Mouse (Mus musculus) thymus, postnatal 25 days (tissue): ENCODE measurements around the gene Atg9b.
A peak's percentile ranks its signal among the peaks of the same experiment; 100 is the strongest.

ENCODE experiments used
- DNase-seq: peaks from one replicate; pipeline ENCODE4 v3.0.0; 2022

The Atg9b gene

GRCm38 (mm10) chr5:24391864-24392263, at the start of gene Atg9b:
TSS of gene Atg9b (minus strand) at chr5:24392143.
- DNase-seq: no peak

DNA sequence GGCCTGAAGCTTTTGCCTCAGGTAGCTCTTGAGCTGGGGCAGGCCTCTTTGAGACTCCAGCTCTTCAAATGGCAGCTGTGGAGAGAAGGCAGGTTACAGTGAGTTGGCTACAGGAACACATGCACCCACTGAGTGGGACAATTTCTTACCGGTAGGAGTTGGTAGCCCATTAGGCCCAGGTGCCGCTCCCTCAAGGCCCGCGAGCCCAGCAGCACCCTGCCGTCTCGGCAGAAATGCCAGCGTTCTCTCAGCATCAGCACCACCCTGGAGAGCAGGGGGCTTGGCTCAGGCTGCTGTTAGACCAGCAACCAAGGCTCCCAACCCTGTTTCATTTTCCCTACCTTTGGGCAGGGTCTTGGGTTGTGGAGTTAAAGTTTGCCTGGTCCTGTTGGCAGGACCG, 49.2 kb upstream of the Atg9b start:
- DNase-seq: no peak

DNA sequence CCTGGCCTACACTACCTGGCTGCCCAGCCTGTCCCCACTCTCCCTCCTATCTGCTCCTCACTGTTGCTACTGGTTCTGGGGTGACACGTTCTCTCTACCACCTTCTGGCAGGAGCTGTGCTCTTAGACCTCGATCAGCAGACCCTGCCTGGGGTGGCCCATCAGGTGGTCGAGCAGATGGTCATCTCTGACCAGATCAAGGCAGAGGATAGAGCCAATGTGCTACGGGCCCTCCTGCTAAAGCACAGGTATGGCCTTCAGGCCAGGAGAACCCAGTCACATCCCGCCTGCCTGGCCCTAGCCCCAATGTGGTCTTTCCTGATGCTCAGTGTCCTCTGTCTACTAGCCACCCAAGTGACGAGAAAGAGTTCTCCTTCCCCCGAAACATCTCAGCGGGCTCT, 42.0 kb upstream of the Atg9b start:
- no peak for DNase-seq

GRCm38 (mm10) chr5:24428596-24428995, 36.7 kb upstream of the Atg9b start:
- no peak for DNase-seq

DNA sequence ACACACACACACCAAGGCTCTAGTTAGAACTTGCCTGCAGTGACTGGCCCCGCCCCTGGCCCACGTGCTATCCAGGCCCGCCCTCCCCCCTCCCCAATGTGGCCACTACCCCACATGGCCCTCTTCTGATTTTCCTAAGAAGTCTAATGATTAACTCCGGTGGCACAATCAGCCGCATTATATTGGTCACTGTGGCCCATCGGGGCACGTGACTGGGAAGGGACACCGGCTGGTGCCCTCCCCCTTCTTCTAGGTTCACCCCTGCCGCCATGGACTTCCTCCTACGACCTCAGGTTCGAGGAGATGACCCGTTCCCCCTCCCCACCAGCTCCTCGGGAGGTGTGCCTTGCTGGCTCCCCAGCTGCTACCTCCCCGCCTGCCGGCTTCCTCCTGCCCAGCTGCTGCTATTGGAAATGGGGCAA, 36.0 kb upstream of the Atg9b start:
- no peak for DNase-seq

- no peak for DNase-seq
Observed at GRCm38 (mm10) chr5:24427285-24427633, 35.3 kb upstream of the Atg9b start.

DNA sequence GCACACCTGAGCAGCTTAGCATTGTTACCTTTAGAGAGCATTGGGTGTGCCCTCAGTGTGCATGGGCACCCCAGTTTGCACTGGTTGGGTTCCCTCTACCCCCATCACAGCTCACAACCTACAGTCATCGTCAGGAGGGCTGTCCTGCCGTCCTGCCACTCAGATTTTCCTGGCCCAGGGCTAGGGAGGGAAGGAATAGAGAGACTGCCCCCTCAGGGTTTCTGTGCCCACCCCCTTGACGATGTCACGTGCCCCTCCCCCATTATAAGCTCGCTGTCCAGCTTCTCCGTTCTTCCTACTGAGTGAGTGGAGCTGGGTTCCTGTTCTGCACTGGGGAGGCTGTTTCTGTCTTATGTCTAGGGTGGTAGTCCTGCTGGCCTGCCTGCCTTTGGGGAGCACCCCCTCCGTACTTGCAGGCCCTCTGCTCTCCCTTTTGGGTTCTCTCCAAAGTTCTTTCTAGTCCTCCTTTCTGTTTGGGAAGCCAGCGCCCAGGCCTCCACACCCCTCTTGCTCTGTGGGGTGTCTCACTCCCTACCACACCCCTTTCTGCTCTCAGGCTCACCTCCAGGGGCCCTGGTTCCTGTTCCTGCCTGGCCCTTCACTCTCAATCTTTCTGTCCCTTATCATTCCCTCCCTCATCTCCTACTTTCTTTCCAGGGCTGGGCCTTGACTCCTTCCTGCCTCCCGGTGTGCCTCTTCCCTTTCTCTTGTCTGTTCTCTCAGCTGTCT, 34.8 kb upstream of the Atg9b start:
- no peak for DNase-seq

- DNase-seq: peak; percentile 31
Observed at GRCm38 (mm10) chr5:24426037-24426432, 34.1 kb upstream of the Atg9b start.

- peak; percentile 78 for DNase-seq
Observed at GRCm38 (mm10) chr5:24425421-24426036, 33.6 kb upstream of the Atg9b start.

DNA sequence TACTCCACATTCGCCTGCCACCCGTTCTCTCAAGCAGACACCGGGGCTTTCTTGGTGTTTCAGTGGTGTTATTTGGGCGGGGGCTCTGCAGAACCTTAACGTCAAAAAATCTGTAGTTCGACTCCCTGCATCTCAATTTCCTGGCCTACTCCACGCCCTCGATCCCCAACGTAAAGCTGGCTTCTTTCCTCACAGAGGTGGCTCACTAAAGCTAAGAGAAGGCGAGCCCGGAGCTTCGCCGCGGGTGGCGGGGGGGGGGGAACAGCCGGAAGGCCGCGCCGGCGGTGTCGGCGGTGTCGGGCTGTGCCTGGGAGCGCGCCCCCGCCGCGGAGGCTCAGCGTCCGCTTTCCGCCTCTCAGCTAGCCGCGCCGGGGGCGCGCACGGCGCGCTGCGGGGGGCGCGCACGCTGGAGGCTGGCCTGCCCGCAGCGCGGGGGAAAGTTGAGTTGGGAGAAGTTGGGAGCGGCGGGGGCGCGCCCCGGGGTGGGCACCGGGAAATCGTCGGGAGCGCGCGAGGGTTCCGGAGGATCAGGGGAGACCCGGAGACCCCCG, 33.0 kb upstream of the Atg9b start:
- peak; percentile 85 for DNase-seq

DNA sequence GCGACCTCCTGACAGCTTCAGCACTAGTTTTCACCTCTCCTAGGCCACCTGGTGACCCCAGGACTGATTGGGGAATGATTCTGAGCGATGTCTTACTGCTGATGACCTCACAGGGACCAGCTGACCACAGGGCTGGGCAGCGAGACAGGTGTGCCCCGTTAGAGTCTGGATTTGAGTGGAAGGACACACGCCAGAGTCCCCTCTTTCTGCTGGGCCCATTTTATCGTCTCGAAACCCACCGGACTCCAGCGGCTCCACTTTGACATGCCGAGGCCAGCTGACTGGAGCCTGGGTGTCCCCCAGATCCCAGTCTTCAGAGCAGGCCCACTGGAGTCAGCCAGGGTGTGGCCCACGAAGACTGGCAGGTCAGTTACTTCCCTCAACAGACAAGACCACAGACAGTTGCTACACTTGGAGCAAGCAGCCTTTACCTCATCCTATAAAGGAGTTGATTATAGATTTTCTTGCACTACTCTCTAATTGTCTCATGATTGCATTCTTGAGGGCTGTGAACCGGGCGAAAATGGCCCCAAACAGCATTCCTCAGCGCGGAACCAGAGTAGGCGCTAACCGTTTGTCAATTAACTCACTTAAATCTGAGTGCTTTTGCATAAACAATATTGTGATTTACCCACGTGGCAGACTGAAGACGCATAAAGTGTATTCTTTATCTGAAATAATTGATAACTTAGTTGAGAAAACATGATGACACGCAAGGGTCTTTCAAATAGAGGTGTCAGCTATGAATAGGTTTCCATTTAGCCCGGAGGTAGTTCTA, 32.2 kb upstream of the Atg9b start:
- DNase-seq: no peak

GRCm38 (mm10) chr5:24423129-24424003, 31.4 kb upstream of the Atg9b start, which contains the start of the genes Cdk5 and Slc4a2:
TSS of gene Cdk5 (minus strand) at chr5:24423530.
TSS of gene Slc4a2 (plus strand) at chr5:24423837.
- DNase-seq: peak; percentile 97

DNA sequence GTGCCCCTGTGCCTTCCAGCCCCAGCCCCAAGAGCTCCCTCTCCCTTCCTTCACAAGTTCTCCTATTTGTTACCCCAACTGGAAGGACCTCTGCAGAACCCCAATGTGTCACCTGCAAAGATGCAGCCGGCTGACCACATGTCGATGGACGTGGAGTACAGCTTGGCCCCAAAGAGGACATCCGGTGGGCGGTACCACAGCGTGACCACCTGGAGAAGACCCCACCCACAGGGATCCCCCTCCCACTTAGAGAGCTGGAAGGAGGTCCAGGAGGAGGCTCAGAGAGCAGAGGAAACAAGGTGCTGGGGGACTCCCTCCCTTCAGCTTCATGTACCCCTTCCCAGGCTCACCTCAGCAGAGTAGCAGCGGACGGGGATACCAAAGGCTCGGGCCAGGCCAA, 28.4 kb upstream of the Atg9b start:
- DNase-seq: no peak

DNA sequence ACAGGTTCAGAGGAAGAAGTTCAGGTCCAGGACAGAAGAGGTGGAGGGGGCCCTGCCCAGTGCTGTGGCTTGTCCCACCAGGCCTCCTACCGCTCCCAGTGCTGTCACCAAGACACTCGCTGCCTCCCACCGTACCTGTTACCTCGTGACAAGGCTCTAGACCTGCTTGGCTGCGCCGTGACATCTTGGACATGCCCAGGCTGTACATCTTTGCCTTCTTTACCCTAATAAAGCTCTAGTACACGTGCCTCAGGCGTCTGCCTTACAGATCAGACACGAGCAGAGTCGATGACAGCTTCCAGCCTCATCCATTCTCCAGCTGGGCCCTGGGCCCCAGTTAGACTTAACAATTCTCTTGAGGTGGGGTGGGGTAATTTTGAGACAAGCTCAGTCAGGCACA, 25.6 kb upstream of the Atg9b start:
- DNase-seq: no peak

DNA sequence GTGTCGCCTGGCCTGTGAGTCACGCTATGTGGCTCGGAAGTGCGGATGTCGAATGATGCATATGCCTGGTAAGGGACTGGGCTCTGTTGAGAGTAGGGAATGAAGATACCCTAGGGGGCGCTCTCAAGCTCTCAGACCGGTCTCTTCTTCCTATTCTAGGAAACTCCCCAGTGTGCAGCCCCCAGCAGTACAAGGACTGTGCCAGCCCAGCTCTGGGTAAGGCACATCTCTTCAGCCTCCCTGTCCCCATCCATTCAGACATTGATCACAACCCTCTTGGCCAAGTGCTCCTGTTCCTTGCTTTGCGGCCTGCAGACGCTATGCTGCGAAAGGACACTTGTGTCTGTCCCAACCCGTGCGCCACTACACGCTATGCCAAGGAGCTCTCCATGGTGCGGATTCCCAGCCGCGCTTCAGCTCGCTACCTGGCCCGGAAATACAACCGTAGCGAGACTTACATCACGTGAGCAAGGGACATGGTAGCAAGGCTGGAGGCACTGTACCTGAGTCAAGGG, 24.3 kb upstream of the Atg9b start:
- DNase-seq: peak; percentile 72

GRCm38 (mm10) chr5:24413938-24414337, 22.0 kb upstream of the Atg9b start:
- no peak for DNase-seq

DNA sequence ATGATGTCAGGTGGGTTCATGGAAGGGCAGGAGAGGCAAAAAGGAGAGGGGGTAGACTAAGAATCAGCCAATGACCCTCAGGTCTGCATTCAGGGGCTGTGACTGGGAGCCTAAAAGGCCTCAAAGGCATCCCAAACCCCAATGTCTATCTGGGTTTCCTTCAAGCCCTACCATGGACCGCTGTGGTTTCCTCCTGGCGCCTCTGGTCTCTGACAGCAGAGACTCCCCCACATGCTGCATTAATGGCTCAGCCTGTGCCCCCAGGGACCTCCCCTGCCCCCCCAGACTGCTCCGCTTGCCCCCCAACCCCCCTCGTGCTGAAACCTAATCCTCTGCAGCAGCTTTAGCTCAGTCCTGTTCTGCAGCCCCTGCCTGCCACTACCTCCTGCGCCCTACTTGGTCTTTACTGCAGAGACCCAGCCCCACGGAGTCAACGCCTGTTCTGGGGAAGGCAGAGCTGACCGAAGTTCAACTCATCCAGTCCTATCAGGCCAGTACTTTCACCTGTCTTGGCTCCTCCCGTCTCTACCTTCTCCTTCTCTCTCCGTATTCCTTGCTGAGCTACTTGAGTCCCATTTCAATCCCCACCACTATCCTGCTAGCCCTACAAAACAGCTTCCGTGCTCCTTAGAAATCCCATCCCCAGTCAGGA, 21.2 kb upstream of the Atg9b start, which contains the start of gene Asic3:
Gene Asic3, plus strand, starts transcription at position 351 of the 652 bp plus-strand sequence.
- DNase-seq: no peak

GRCm38 (mm10) chr5:24412063-24412462, 20.1 kb upstream of the Atg9b start:
- DNase-seq: no peak

GRCm38 (mm10) chr5:24409466-24409865, 17.5 kb upstream of the Atg9b start:
- no peak for DNase-seq

GRCm38 (mm10) chr5:24408651-24409050, 16.7 kb upstream of the Atg9b start:
- DNase-seq: no peak

DNA sequence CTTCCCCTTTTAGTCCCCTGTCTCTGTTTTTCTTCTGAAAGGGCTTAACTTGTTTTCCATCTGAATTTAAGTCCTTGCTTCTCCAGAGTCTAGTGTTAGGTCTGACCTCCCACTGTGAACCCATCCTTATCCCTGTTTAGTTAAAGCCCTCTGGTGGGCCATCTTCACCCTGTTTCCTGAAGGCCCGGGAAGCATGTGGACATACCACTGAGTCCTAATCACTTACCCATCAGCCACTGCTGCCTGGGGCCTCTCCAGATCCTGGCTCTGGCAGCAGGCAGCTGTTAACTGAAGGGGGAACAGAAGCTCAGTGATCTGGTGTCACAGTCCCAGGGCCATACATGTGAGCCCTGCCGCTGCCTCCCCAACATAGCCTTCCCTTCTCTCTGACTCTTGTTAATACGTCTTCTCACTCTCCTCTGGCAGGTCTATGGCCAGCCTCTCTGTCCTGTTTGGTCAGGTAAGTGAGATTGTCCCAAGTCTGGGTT, 13.5 kb upstream of the Atg9b start:
- DNase-seq: no peak
